Mouse (Mus musculus): ENCODE results near the gene Odf3l1. TPM values are rescaled to one million over a fixed set of nuclear protein-coding genes. Genes with fewer than 3 reads are reported as not detected.

Gene Odf3l1
- total and polyA plus RNA-seq, 2 experiments from 2014 or later: 0.36 TPM; not detected in 1

DNA sequence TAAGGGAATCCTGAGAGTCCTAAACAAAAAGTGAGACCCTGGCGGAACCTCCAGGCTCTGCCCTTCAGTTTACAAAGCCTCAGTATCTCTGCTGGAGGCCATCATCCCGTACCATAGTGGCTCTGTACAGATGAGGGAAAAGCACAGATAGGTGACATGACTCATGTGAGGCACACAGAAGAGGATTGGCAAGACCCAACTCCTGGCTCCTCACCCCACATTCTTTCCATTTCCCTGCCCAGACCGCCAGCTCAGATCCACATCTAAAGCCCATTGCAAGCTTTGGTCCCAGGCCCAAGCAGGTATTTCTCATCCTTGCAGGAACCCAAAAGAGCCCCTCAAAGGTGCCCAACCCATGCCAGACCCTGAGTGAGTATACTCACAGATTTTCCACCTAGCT lies 4.4 kb downstream of the Odf3l1 start:
- 31% methylated on average over 3 of the region's 3 CpGs for WGBS
- peak overlapping the region; percentile 44; the same call in 1 of the 2 replicates for H3K27ac ChIP-seq (ENCODE audit: low read depth)
- no peak overlapping the region for H3K9ac ChIP-seq (replicated peaks; ENCODE audit: low read depth, low read length)
- DNase-seq (ENCODE audit: low spot score) (no peak), ATAC-seq (ENCODE audit: insufficient read depth, low read depth) (no peak)
- no peak overlapping the region for H3K4me3 ChIP-seq (ENCODE audit: low read depth, low read length)
- no peaks in the 10 kb centered on the region for H3K27me3 ChIP-seq (ENCODE audit: control insufficient read depth, insufficient read depth, low read length)
- no peaks in the 10 kb centered on the region for H3K36me3 ChIP-seq (replicated peaks; ENCODE audit: control insufficient read depth, insufficient read depth, low read length)
- no peak for TF ChIP-seq CTCF (IDR thresholded peaks at IDR 0.05; ENCODE audit: low read depth)
- TF ChIP-seq EP300 (IDR thresholded peaks at IDR 0.05; ENCODE audit: low read depth): no peak
- H3K9me3 ChIP-seq (replicated peaks; ENCODE audit: control insufficient read depth, low read length): no peaks in the 10 kb centered on the region
- peaks cover 22% of the 10 kb centered on the region for H3K4me1 ChIP-seq (ENCODE audit: control insufficient read depth, insufficient read depth)
- no peak overlapping the region for H3K4me2 ChIP-seq (ENCODE audit: low read depth, low read length)

DNA sequence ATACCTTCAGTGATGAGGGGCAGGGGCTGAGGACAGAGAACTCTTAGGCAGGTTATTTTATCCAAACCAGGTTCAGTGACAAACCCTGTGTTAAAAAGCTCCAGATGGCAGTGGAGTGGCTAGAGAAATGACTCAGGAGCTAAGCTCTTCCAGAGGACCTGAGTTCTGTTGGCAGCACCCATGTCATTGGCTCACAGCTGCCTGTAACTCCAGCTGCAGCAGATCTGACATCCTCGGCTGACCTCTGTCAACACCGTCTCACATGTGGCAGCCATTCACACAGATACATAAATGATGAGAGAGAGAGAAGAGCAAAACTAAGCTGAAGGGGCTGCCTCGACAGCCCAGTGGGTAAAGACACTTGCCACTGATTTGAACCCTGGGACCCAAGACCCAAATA lies 7.0 kb downstream of the Odf3l1 start:
- H3K27ac ChIP-seq (ENCODE audit: low read depth): no peak overlapping the region
- H3K9ac ChIP-seq (replicated peaks; ENCODE audit: low read depth, low read length): no peak overlapping the region
- TF ChIP-seq CTCF (IDR thresholded peaks at IDR 0.05; ENCODE audit: low read depth): no peak
- TF ChIP-seq EP300 (IDR thresholded peaks at IDR 0.05; ENCODE audit: low read depth): no peak
- H3K27me3 ChIP-seq (ENCODE audit: control insufficient read depth, insufficient read depth, low read length): no peaks in the 10 kb centered on the region
- WGBS: 50% methylated on average over 3 of the region's 3 CpGs
- H3K4me3 ChIP-seq (ENCODE audit: low read depth, low read length): no peak overlapping the region
- H3K36me3 ChIP-seq (replicated peaks; ENCODE audit: control insufficient read depth, insufficient read depth, low read length): no peaks in the 10 kb centered on the region
- ATAC-seq (ENCODE audit: insufficient read depth, low read depth) (no peak), DNase-seq (ENCODE audit: low spot score) (no peak)
- no peak overlapping the region for H3K4me2 ChIP-seq (ENCODE audit: low read depth, low read length)
- H3K4me1 ChIP-seq (ENCODE audit: control insufficient read depth, insufficient read depth): peaks cover 19% of the 10 kb centered on the region
- H3K9me3 ChIP-seq (replicated peaks; ENCODE audit: control insufficient read depth, low read length): no peaks in the 10 kb centered on the region

DNA sequence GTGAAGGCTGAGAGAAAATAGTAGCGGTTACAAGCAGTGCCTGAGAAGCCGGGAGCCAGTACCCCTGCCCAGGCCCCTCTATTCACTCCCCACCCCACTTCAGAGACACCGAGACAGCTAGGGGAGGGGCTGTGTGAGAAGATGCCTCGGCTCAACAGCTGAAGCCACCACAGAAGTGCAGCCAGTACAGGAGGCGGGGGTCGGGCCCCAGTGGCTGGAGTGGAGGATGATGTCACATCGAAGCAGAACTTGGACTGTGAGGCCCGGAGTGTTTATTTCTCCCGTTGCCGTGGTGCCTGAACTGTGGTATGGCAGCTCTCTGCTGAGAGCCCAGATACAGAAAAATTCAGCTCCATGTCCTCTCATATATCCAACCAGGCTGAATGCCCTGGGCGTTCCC lies 12.7 kb downstream of the Odf3l1 start:
- H3K4me2 ChIP-seq (ENCODE audit: low read depth, low read length): no peak overlapping the region; the same call in 1 of the 2 replicates
- ATAC-seq (ENCODE audit: insufficient read depth, low read depth) (peak; percentile 87), DNase-seq (ENCODE audit: low spot score) (peak; percentile 79)
- H3K27me3 ChIP-seq (ENCODE audit: control insufficient read depth, insufficient read depth, low read length): no peaks in the 10 kb centered on the region
- H3K9me3 ChIP-seq (replicated peaks; ENCODE audit: control insufficient read depth, low read length): no peaks in the 10 kb centered on the region
- peaks cover 22% of the 10 kb centered on the region for H3K4me1 ChIP-seq (ENCODE audit: control insufficient read depth, insufficient read depth)
- H3K27ac ChIP-seq (ENCODE audit: low read depth): peak overlapping the region; percentile 49
- WGBS: 23% methylated on average over 11 of the region's 11 CpGs
- H3K36me3 ChIP-seq (replicated peaks; ENCODE audit: control insufficient read depth, insufficient read depth, low read length): no peaks in the 10 kb centered on the region
- H3K9ac ChIP-seq (replicated peaks; ENCODE audit: low read depth, low read length): 0 out of 2 replicates have a peak overlapping the region, but pooled peaks have one; percentile 16
- TF ChIP-seq EP300 (IDR thresholded peaks at IDR 0.05; ENCODE audit: low read depth) (no peak), CTCF (IDR thresholded peaks at IDR 0.05; ENCODE audit: low read depth) (no peak)
- no peak overlapping the region for H3K4me3 ChIP-seq (ENCODE audit: low read depth, low read length)

DNA sequence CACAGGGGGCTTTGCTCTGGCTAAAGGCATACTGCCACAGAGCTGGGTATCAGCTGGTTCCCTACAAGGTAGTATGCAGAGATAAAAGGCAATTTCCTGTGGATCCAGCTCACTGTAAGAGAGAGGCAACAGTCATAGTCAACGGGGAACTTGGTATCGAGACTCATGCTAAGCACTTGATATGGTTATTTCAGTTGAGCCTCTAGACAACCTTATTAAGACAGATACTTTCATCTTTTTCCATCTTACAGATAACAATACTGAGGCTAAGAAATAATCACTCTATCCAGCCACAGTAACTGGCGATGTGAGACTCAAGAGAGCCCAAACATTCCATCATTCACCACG lies 13.6 kb downstream of the Odf3l1 start:
- no peak for TF ChIP-seq EP300 (IDR thresholded peaks at IDR 0.05; ENCODE audit: low read depth)
- TF ChIP-seq CTCF (IDR thresholded peaks at IDR 0.05; ENCODE audit: low read depth): no peak
- Histone ChIP-seq H3K27ac (ENCODE audit: low read depth) (no peak overlapping the region), H3K27me3 (ENCODE audit: control insufficient read depth, insufficient read depth, low read length) (no peaks in the 10 kb centered on the region), H3K4me1 (ENCODE audit: control insufficient read depth, insufficient read depth) (peaks cover 22% of the 10 kb centered on the region), H3K9ac (replicated peaks; ENCODE audit: low read depth, low read length) (no peak overlapping the region), H3K36me3 (replicated peaks; ENCODE audit: control insufficient read depth, insufficient read depth, low read length) (no peaks in the 10 kb centered on the region), H3K4me3 (ENCODE audit: low read depth, low read length) (no peak overlapping the region), H3K4me2 (ENCODE audit: low read depth, low read length) (no peak overlapping the region), H3K9me3 (replicated peaks; ENCODE audit: control insufficient read depth, low read length) (no peaks in the 10 kb centered on the region)
- no peak for ATAC-seq (ENCODE audit: insufficient read depth, low read depth)
- no peak for DNase-seq (ENCODE audit: low spot score)
- 84% methylated on average over 4 of the region's 4 CpGs for WGBS

DNA sequence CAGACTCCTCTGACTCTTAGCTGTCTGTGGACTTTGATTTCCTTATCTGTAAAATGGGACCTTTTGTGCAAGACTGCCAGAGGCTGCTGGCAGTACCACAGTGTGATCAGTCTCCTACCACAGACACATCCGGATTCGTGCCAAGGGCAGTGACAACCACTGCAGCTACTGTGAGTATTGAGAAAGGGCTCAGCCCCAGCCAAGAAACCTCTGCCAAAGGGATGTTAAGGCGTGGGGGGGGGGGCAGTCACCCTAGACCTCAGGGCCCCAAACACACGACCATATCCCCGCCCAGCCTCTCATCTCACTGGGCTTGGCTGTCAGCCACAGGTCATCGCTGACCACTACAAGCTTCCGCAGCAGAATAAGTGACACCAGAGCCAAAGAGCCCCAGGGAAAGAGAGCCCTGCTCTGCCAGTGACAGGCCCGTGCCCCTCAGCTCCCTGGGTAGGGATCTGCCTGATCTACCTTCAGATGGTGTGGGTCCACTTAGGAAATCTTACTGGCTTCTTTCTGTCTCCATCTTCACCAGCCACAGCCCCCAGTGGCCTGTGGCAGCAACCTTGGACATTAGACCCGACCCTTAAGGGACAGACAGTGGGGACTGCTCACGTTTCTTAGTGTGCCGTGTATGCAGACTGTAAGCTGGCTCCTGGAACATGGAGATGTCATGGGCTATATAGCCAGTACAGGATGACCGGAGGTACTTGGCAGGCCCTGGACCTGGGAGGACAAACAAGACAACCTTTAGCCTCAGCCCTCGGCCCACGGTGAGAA lies 14.2 kb downstream of the Odf3l1 start:
- TF ChIP-seq EP300 (IDR thresholded peaks at IDR 0.05; ENCODE audit: low read depth) (no peak), CTCF (IDR thresholded peaks at IDR 0.05; ENCODE audit: low read depth) (no peak; the same call in 1 of the 2 replicates)
- DNase-seq (ENCODE audit: low spot score) (no peak), ATAC-seq (ENCODE audit: insufficient read depth, low read depth) (no peak)
- no peaks in the 10 kb centered on the region for H3K36me3 ChIP-seq (replicated peaks; ENCODE audit: control insufficient read depth, insufficient read depth, low read length)
- no peaks in the 10 kb centered on the region for H3K27me3 ChIP-seq (ENCODE audit: control insufficient read depth, insufficient read depth, low read length)
- H3K9me3 ChIP-seq (replicated peaks; ENCODE audit: control insufficient read depth, low read length): no peaks in the 10 kb centered on the region
- H3K9ac ChIP-seq (replicated peaks; ENCODE audit: low read depth, low read length): no peak overlapping the region
- H3K4me1 ChIP-seq (ENCODE audit: control insufficient read depth, insufficient read depth): peaks cover 22% of the 10 kb centered on the region
- no peak overlapping the region for H3K4me3 ChIP-seq (ENCODE audit: low read depth, low read length)
- no peak overlapping the region for H3K4me2 ChIP-seq (ENCODE audit: low read depth, low read length)
- WGBS: 55% methylated on average over 14 of the region's 14 CpGs
- H3K27ac ChIP-seq (ENCODE audit: low read depth): no peak overlapping the region

All from heart, postnatal 0 days (tissue).